In genomic region chr8:54089204-54089603, GRCm38 (mm10) we compare ENCODE assay signal across 27 mouse cellular contexts. TPM values are rescaled to one million over a fixed set of nuclear protein-coding genes. Genes with fewer than 3 reads are reported as not detected.
"Had no signal": no experiment of that assay in that cellular context is flagged by ENCODE, and none has a peak within 500 bp of the region (broad histone marks: within the 10 kb centered on the region; RNA-seq: fewer than 3 reads in every experiment).

No protein-coding gene starts in this region.

- H3K4me1 ChIP-seq: hindbrain, embryonic 10.5 days; hindbrain, embryonic 12.5 days; intestine, embryonic 15.5 days; limb, embryonic 10.5 days; limb, embryonic 12.5 days; liver, embryonic 13.5 days had no signal

- H3K9me3 ChIP-seq: heart, embryonic 12.5 days; heart, embryonic 15.5 days; hindbrain, embryonic 10.5 days; hindbrain, embryonic 12.5 days; intestine, embryonic 15.5 days; limb, embryonic 10.5 days; limb, embryonic 12.5 days; liver, embryonic 13.5 days had no signal

- H3K27me3 ChIP-seq: heart, embryonic 12.5 days; heart, embryonic 15.5 days; hindbrain, embryonic 12.5 days; intestine, embryonic 15.5 days; limb, embryonic 12.5 days; liver, embryonic 13.5 days had no signal

- DNase-seq: gastrocnemius, adult 2 months; gastrocnemius, postnatal 10 days; gastrocnemius, postnatal 25 days; heart, postnatal 4 days; kidney, adult 18-20 months; kidney, adult 8-10 months; kidney, postnatal 10 days; kidney, postnatal 4 days; liver; liver, embryonic 13.5 days had no signal

- H3K4me2 ChIP-seq: heart, embryonic 12.5 days; heart, embryonic 15.5 days; hindbrain, embryonic 12.5 days; hindbrain, embryonic 14.5 days; intestine, embryonic 15.5 days; limb, embryonic 12.5 days; liver, embryonic 11.5 days; liver, embryonic 13.5 days had no signal

- H3K27ac ChIP-seq: gastrocnemius, adult 2 months; heart, adult 2 months; heart, embryonic 15.5 days; hindbrain, embryonic 10.5 days; hindbrain, embryonic 12.5 days; hindbrain, embryonic 14.5 days; intestine, embryonic 15.5 days; layer of hippocampus, adult 2 months; left cerebral cortex, adult 2 months; limb, embryonic 10.5 days; limb, embryonic 12.5 days; liver, embryonic 13.5 days had no signal

- H3K9ac ChIP-seq: heart, embryonic 12.5 days; heart, embryonic 15.5 days; hindbrain, embryonic 12.5 days; hindbrain, embryonic 14.5 days; intestine, embryonic 15.5 days; limb, embryonic 12.5 days; liver, embryonic 13.5 days had no signal

- ATAC-seq: forebrain, embryonic 16.5 days; hindbrain, embryonic 16.5 days; inflammation-experienced regulatory T-cells, adult 6 months; intestine, embryonic 15.5 days; intestine, postnatal 0 days had no signal

- H3K36me3 ChIP-seq: heart, embryonic 12.5 days; heart, embryonic 15.5 days; hindbrain, embryonic 10.5 days; hindbrain, embryonic 12.5 days; intestine, embryonic 15.5 days; limb, embryonic 10.5 days; limb, embryonic 12.5 days; liver, embryonic 13.5 days had no signal

- H3K4me3 ChIP-seq: gastrocnemius, adult 2 months; heart, adult 2 months; heart, embryonic 12.5 days; heart, embryonic 15.5 days; hindbrain, embryonic 10.5 days; hindbrain, embryonic 12.5 days; intestine, embryonic 15.5 days; layer of hippocampus, adult 2 months; left cerebral cortex, adult 2 months; limb, embryonic 10.5 days; limb, embryonic 12.5 days; liver, embryonic 13.5 days had no signal

RNA-seq across cellular contexts. Expression of gene Vegfc, which starts 11.8 kb away (rescaled TPM):
- total RNA-seq: granulocyte monocyte progenitor cell, adult 5-6 weeks had no signal
